ENCODE assay signal across 29 mouse cellular contexts in genomic region chr11:58897485-58897884, GRCm38 (mm10). TPM values are rescaled to one million over a fixed set of nuclear protein-coding genes. Genes with fewer than 3 reads are reported as not detected.
DNase-seq lines count a peak whose midpoint lies in the region; ATAC-seq and TF ChIP-seq lines count a peak whose summit lies in the region.
"Had no signal": no experiment of that assay in that cellular context is flagged by ENCODE, and none has a peak within 500 bp of the region (broad histone marks: within the 10 kb centered on the region; RNA-seq: fewer than 3 reads in every experiment).

No protein-coding gene starts in this region.

- H3K4me3 ChIP-seq in heart, embryonic 11.5 days (ENCODE audit: low read depth, low read length) = no peak overlapping the region
- H3K4me3 ChIP-seq in lung, adult 2 months (replicated peaks; ENCODE audit: extremely low read depth, low read depth, low read length) = no peak overlapping the region
- H3K4me3 ChIP-seq: embryonic facial prominence, embryonic 13.5 days; embryonic facial prominence, embryonic 15.5 days; erythroblast, embryonic 14.5 days; forebrain, embryonic 10.5 days; forebrain, embryonic 12.5 days had no signal

- H3K4me2 ChIP-seq in heart, embryonic 11.5 days = no peak overlapping the region
- H3K4me2 ChIP-seq: embryonic facial prominence, embryonic 13.5 days; embryonic facial prominence, embryonic 15.5 days; forebrain, embryonic 12.5 days had no signal

- no peak for ATAC-seq in heart, embryonic 11.5 days (replicated peaks; ENCODE audit: insufficient number of reproducible peaks, low FRiP score, low TSS enrichment)
- ATAC-seq: activated CD4-positive, CD25-positive, alpha-beta regulatory T cell, adult 4 months; CD4-positive, CD25-positive, alpha-beta regulatory T cell, adult 4 months; forebrain, embryonic 14.5 days; forebrain, postnatal 0 days; Patski had no signal

- no peaks in the 10 kb centered on the region for H3K4me1 ChIP-seq in heart, embryonic 11.5 days (ENCODE audit: control insufficient read depth, insufficient read depth, low read length)
- H3K4me1 ChIP-seq in lung, adult 2 months (ENCODE audit: control insufficient read depth, insufficient read depth, low read length) = peaks cover 7% of the 10 kb centered on the region

- WGBS in heart, embryonic 11.5 days (ENCODE audit: insufficient replicate concordance) = 81% methylated on average over 6 of the region's 6 CpGs
- WGBS in lung, adult 2 months = 54% methylated on average over 6 of the region's 6 CpGs

- H3K9ac ChIP-seq in heart, embryonic 11.5 days (ENCODE audit: low read depth, low read length) = no peak overlapping the region
- H3K9ac ChIP-seq: embryonic facial prominence, embryonic 13.5 days; embryonic facial prominence, embryonic 15.5 days; forebrain, embryonic 12.5 days; forebrain, postnatal 0 days had no signal

- H3K27ac ChIP-seq in heart, embryonic 11.5 days (ENCODE audit: low read depth, low read length) = no peak overlapping the region
- H3K27ac ChIP-seq: embryonic facial prominence, embryonic 13.5 days; embryonic facial prominence, embryonic 15.5 days; forebrain, embryonic 10.5 days; forebrain, embryonic 12.5 days had no signal

- TF ChIP-seq CTCF in lung, adult 2 months (IDR thresholded peaks at IDR 0.05; ENCODE audit: insufficient read depth, low read length) = no peak

- peaks cover 16% of the 10 kb centered on the region for H3K36me3 ChIP-seq in heart, embryonic 11.5 days (ENCODE audit: control insufficient read depth, insufficient read depth, low read length)

- no peaks in the 10 kb centered on the region for H3K9me3 ChIP-seq in heart, embryonic 11.5 days (replicated peaks; ENCODE audit: control insufficient read depth, low read length)
- H3K9me3 ChIP-seq: embryonic facial prominence, embryonic 13.5 days; embryonic facial prominence, embryonic 15.5 days; forebrain, embryonic 10.5 days; forebrain, embryonic 12.5 days; G1E had no signal

- no peaks in the 10 kb centered on the region for H3K27me3 ChIP-seq in heart, embryonic 11.5 days (ENCODE audit: control insufficient read depth, insufficient read depth, low read length)
- H3K27me3 ChIP-seq: CH12.LX; embryonic facial prominence, embryonic 13.5 days; embryonic facial prominence, embryonic 15.5 days; forebrain, embryonic 12.5 days; Patski had no signal

- DNase-seq in heart, adult 11 months = peak; percentile 31
- peak; percentile 16 for DNase-seq in lung, postnatal 14 days
- no peak for DNase-seq in lung, adult 2 months
- DNase-seq in lung, postnatal 36 days = peak; percentile 57
- no peak for DNase-seq in heart, postnatal 25 days (ENCODE audit: low spot score)
- DNase-seq: adrenal gland, adult 8-10 months; adrenal gland, postnatal 14 days; adrenal gland, postnatal 36 days; B cell, adult 2 months; cerebellum, adult 11 months; cerebellum, adult 8-10 months; cerebellum, adult 9-11 months; cerebellum, postnatal 14 days; cerebellum, postnatal 36 days; embryo, embryonic 11 days; forebrain, postnatal 0 days had no signal

- no peak for TF ChIP-seq POLR2A in lung, adult 2 months (IDR thresholded peaks at IDR 0.05; ENCODE audit: borderline replicate concordance, extremely low read depth, low read depth, low read length)

- intact Hi-C loops in heart, postnatal 25 days (cut with DNase I) = no loop called here

RNA-seq across cellular contexts. Expression of gene Zfp39, which starts 6.5 kb away (rescaled TPM):
- 5.1 and 5.4 TPM in 2 replicates for polyA plus RNA-seq in heart, embryonic 11.5 days (2014; fragmentation: Nextera tagmentation; extraction: Ambion mirVana)
- 1.2 and 1.4 TPM in 2 replicates for polyA plus RNA-seq in lung, adult 2 months (2012; rRNA removed)
- 1 to 10 TPM; 3.4 to 4.1 TPM for total RNA-seq in heart, postnatal 25 days (2021)

RNA-seq across cellular contexts. Expression of gene Btnl10, which starts 20.2 kb away (rescaled TPM):
- 0.27 TPM in 1 of 2 replicates, not detected in the other for polyA plus RNA-seq in heart, embryonic 11.5 days (2014; fragmentation: Nextera tagmentation; extraction: Ambion mirVana)
- polyA plus RNA-seq in lung, adult 2 months (2012; rRNA removed) = 0.04 TPM in 1 of 2 replicates, not detected in the other
- total RNA-seq in heart, postnatal 25 days (2021) = not detected
- total RNA-seq: adrenal gland, adult 18-20 months; adrenal gland, adult 8-10 months; adrenal gland, postnatal 36 days; CH12.LX had no signal
- polyA plus RNA-seq: activated CD4-positive, CD25-positive, alpha-beta regulatory T cell, adult 4 months; CD4-positive, CD25-positive, alpha-beta regulatory T cell, adult 4 months; embryonic facial prominence, embryonic 13.5 days; embryonic facial prominence, embryonic 15.5 days; forebrain, embryonic 14.5 days; forebrain, postnatal 0 days; G1E; Patski had no signal

RNA-seq across cellular contexts. Expression of gene 2810021J22Rik, which starts 30.5 kb away (rescaled TPM):
- 4.6 and 6.4 TPM in 2 replicates for polyA plus RNA-seq in heart, embryonic 11.5 days (2014; fragmentation: Nextera tagmentation; extraction: Ambion mirVana)
- 2.0 and 3.9 TPM in 2 replicates for polyA plus RNA-seq in lung, adult 2 months (2012; rRNA removed)
- total RNA-seq in heart, postnatal 25 days (2021) = 1 to 10 TPM; 1.4 to 2.3 TPM

RNA-seq across cellular contexts. Expression of gene Rnf187, which starts 41.2 kb away (rescaled TPM):
- polyA plus RNA-seq in heart, embryonic 11.5 days (2014; fragmentation: Nextera tagmentation; extraction: Ambion mirVana) = 172 and 192 TPM in 2 replicates
- polyA plus RNA-seq in lung, adult 2 months (2012; rRNA removed) = 190 and 269 TPM in 2 replicates
- total RNA-seq in heart, postnatal 25 days (2021) = 100 to 1,000 TPM; 163 to 167 TPM

RNA-seq across cellular contexts. Expression of gene Gm12258, which starts 50.5 kb away (rescaled TPM):
- 5.1 and 5.7 TPM in 2 replicates for polyA plus RNA-seq in heart, embryonic 11.5 days (2014; fragmentation: Nextera tagmentation; extraction: Ambion mirVana)
- polyA plus RNA-seq in lung, adult 2 months (2012; rRNA removed) = 2.8 and 4.0 TPM in 2 replicates
- 1 to 10 TPM; 2.1 to 2.3 TPM for total RNA-seq in heart, postnatal 25 days (2021)

Comparison
In these comparisons a context has a peak if more than half of its experiments do, and no peak if none do; other contexts are left out.
1. DNase-seq: peak in heart, adult 11 months (single experiment), lung, postnatal 14 days (single experiment) and lung, postnatal 36 days (single experiment); none in lung, adult 2 months (single experiment) and heart, postnatal 25 days (single experiment).